Mouse (Mus musculus) thymus, postnatal 0 days (tissue): ENCODE data around the gene Lhfpl5. TPM values are rescaled to one million over a fixed set of nuclear protein-coding genes. Genes with fewer than 3 reads are reported as not detected.

Experiments used
- DNase-seq: peaks from one replicate; pipeline ENCODE4 v3.0.0-alpha.2; 2015; ENCODE audit warnings: low spot score
- polyA plus RNA-seq: library from polyadenylated mRNA; unstranded; fragments of >200 nt; fragmentation: Nextera tagmentation; extraction: Ambion mirVana; gene quantifications from 2 replicates; pipeline ENCODE4 v1.2.1, GENCODE M21; 2015

Lhfpl5 gene
- polyA plus RNA-seq, 1 experiment from 2014 or later = 0.27 TPM

DNA sequence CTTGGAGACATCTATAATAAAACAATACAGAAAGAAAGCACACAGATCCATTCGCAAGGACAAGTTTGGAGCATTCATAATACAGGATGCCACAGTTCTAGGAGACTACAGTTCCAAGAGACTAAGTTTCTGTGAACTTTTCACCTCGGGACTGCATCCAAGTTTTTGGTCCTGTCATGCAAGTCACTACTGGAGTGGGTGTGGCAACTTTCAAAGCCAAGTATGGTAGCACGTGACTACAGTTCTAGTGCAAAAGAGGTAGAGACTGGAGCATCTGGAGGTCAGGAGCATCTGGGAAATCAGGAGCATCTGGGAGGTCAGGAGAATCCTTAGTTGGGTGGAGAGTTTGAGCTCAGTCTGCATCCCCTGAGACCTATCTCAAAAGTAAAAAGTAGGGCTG, 3.6 kb upstream of the Lhfpl5 start:
- no peak for DNase-seq

DNA sequence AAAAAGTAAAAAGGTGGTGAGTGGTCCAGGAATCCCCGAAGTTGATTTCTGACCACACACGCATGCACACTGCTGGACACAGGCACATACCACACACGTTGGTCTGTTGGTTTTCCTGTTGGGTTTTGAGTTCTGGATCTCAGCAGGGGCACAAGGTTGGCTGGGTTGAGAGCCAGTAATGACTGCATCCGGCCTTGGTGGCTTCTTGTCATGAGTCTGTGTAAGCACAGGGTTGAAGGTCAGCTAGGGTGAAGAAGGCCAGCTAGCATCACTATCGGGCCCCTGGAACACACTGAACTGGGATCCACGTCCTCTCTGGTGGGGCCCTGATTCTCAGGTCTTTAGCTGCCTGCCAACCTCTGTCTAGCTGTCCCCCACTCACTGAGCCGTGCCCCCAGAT, 2.9 kb upstream of the Lhfpl5 start:
- DNase-seq = no peak

DNA sequence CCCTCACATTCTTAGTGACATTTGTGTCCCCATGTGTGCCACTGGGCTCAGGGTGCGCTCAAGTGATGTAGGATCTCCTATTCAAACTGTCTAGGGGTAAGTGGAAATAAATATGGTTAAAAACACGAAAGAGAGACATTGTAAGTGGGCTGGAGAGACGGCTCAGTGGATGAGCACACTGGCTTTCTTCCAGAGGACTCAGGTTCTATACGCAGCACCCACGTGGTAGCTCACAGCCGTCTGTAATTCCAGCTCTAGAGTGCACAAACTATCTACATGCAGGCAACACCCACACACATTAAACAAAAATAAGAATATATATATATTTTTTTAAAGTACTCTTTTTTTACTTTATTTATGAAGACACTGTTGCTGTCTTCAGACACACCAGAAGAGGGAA, 2.5 kb upstream of the Lhfpl5 start:
- DNase-seq = no peak

DNA sequence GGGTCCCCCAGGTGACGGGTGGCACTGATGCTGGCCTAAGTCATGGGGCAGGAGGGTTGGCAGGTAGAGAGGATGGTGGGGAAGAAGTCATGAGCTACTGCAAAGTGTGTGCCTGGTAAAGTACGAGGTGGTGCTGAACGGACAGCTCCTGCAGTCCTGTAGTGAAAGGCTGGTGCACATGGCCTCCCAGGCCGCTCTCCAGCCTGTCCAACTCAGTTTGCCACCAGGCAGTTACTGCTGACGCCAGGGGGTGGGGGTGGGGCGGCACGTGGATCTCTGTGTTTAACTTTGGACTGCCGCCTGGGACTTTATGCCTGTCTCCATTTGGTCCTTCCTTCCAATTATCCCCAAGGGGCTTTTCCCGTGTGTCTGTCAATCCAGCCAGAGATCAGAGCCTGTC, 5.0 kb downstream of the Lhfpl5 start:
- peak; percentile 52 for DNase-seq

DNA sequence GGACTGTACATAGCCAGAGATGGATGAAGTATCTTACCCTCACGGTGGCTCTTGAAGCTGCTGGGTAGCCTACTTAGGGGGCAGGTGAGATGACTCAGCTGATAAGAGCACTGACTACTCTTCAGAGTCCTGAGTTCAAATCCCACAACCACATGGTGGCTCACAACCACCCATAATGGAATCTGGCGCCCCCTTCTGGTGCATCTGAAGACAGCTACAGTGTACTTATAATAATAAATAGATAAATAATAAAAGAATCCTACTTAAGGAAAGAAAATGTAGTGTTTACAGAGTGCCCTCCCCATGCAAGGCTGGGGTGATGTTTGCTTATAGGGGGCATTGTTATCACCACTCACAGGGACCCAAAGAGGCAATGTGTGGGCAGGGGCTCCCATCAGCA, 5.6 kb downstream of the Lhfpl5 start:
- no peak for DNase-seq

DNA sequence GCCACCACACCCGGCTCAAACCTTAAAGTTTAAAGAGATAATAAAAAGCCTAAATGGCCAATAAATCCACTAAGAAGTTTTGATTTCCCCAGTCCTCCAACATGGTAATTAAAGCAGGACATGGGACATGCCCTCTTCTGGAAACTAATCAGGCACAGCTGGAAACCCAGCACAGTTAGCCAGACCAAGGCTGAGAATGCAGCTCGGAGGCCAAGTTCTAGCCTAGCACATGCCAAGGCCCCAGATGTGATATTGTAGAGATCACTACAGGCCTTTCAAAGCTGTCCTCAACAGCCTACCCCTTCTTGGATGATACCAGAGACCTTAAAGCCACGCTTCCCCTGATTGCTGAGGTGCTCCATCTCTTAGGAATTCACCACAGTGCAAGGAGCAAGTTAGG, 11.1 kb downstream of the Lhfpl5 start:
- no peak for DNase-seq

DNA sequence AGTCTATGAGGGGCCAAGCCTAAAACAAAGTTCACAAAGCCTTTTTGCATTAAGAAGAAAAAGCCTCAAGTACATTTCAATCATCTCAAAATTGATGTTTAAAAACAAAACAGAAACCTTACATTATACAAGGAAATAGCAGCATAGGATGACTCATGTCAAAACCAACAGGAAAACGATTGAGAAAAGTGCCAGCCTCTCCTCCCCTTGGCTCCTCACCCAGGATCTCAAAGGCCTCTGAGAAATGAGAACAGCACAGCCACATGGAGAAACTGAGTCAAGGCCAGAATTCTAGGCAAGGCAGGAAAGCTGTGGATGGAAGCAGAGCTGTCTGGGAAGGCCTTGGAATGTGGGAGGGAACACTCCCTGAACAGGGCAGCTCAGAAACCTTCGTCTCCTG, 13.2 kb downstream of the Lhfpl5 start:
- no peak for DNase-seq

DNA sequence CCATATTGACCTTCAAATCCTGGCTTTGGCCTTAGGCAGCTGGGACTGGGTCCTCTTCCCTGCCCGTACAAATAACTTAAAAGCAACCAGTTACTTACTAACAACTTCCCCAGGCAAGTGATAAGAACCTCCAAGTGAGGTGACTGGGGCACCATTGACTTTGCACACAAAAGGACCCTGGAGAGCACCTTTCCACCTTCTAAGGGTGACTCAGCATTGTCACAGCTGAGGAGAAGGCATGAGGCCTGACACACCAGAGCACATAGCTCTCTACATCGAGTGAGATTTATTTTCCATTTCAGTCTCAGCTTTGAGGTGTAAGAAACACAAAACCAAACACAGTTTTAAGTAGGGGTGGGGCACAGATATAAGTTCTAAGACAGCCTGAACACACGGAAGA, 15.2 kb downstream of the Lhfpl5 start:
- no peak for DNase-seq

DNA sequence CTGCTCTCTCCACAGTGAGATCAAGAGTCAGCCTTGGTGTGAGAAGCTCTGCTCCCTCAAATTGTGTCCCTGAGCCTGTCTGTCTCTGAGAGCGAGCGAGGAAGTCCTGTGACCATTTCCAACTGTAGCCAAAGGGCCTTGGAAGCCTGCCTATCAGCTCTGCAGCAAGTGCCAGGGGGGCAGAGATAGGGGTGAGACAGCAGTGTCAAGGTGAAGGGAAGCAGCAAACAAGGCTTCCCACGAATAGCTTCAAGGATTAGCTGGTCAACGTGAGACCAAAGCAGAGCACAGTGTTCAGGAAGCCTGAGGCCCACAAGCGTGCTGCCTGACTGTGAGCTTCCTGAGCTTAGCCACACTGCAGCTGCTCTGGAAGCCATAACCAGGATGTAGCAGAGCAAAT, 16.0 kb downstream of the Lhfpl5 start:
- DNase-seq = no peak

DNA sequence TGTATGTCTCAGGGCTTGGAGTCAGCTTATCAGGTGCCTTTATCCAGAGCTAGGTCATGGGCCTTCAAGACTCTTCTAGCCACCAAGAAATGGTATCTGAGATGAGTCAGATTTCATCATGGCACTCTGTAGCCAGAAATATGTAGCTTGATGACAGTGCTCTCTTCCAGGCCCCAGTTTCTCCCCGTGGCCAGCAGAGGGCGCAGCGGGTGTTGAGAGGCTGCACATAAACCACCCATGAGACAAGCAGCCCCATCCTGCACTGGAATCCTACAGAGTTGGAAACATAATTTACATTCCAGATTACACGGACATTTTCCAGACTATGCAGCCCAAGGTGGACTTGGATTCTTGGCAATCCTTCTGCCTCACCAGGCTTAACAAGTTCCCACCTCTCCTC, 17.6 kb downstream of the Lhfpl5 start:
- peak; percentile 78 for DNase-seq

DNA sequence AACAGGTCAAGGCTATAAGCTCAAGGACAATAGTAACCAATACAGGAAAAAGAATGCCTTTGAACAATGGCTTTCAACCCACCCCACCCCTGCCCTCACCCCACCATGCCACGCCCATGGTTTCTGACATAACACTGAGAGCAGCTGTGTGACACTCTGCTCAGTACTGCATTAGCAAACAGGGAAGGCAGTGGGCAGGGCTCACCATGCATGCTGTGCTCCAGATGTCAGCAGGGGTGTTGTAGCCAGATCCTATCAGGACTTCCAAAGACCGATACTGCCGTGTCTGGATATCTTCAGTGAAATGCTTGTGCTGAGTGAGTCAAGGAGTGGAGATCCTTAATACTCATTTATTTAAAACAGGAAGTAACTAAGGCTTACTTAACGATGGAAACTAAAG, 18.5 kb downstream of the Lhfpl5 start:
- DNase-seq = no peak

DNA sequence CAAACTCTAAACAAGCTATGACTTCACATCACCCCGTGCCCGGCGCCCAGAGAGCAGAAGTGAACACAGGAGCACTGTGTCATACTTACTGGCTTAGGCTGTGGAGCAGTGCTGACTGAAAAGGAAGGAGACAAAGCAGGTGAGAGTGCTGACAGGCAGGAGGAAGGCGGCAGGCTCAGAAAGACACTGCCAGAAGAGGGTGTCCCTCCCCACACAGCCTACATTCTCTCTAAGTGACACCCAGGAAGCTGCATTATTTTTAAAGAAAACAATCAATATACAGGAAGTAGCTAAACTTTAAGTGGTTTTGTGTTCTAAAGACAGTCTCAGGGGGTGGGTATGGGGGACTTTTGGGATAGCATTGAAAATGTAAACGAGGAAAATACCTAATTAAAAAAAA, 25.3 kb downstream of the Lhfpl5 start:
- DNase-seq = no peak

DNA sequence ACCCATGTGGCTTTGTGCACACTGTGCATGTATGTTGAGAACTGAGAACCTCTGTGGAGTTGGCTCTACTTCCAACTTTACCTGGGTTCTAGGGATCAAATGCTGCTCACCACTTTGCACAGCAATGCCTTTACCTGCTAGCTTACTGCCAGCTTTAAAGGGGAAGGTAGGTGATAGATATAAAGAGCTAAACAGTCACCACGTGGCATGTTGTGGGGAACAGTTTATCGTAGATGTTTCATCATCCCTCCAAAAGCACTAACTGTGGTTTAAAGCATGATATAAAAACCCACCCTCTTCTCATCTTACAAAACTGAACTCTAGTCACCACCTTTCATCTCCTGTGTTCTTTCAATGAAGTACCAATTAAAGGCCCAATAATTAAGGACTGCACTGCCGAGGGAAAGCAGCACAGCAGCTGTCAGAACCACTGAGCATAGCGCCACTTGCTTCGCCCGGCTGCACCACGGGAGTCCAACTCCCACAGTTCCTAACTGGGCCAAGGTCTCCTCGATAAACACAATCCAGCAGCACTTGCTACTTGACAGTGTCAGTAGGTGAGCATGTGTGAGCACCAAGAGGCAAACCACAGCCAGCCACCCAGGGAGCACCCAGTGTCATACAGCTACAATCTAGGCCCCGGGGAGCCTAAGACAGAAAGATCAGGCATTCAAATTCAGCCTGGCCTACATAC, 26.3 kb downstream of the Lhfpl5 start:
- DNase-seq = no peak

DNA sequence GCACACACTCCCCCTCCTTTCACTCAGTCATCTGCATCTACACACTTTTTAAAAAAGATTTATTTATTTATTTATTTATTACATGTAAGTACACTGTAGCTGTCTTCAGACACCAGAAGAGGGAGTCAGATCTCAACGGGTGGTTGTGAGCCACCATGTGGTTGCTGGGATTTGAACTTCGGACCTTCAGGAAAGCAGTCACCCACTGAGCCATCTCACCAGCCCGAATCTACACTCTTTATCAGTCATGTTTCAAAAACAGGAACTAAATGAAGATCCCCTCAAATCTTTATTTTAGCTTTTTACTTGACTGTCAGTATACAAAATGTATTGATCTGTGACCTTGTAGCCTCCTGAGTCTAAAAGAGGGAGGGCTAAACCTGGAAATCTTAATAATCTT, 34.1 kb downstream of the Lhfpl5 start:
- DNase-seq = no peak

DNA sequence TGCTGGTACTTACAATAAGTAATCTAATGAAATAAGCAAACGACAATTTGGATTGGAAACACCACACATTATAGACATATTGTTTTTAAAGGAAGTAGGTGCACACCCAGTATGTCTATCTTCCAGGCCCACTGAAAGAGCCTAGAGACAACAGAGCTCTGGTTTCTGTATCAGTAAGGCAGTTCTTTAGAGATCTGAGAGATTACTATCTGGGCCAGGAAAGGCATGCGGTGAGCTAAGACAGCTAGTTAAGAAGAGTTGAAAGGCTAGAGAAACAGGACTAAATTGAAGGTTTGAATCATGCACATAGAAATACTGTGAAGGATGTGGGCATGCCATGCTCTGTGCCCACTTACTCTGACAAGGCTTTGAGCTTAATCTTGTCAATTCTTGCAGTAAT, 37.2 kb downstream of the Lhfpl5 start:
- peak; percentile 80 for DNase-seq

DNA sequence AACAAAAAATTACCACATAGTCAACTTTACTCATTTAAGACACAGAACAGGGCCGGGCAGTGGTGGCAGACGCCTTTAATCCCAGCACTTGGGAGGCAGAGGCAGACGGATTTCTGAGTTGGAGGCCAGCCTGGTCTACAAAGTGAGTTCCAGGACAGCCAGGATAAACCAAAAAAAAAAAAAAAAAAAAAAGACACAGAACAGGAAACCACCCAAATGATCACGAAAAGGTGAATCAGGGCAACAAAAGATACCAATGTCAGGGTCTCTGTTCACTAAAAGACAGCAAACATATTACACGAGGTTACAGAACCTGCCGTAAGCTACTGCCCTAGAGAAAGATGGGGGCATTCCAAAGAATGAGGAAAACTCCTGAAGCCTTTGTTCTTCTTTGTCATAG, 37.7 kb downstream of the Lhfpl5 start:
- no peak for DNase-seq

DNA sequence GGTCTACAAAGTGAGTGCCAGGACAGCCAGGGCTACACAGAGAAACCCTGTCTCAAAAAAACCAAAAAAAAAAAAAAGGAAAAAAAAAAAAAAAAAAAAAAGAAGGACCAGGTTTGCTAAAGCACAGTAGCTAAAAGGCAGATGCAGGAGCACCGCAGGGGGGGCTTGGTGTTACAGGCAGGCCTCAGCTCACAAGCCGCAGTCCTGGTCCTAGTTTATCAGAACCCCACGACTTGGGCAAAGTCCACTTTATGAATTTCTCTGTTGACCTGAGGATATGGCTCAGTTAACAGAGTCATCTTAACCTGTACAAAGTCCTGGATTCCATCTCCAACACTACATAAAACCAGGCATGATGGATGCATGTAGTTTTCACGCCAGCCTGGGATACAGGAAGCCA, 39.9 kb downstream of the Lhfpl5 start:
- DNase-seq = no peak

DNA sequence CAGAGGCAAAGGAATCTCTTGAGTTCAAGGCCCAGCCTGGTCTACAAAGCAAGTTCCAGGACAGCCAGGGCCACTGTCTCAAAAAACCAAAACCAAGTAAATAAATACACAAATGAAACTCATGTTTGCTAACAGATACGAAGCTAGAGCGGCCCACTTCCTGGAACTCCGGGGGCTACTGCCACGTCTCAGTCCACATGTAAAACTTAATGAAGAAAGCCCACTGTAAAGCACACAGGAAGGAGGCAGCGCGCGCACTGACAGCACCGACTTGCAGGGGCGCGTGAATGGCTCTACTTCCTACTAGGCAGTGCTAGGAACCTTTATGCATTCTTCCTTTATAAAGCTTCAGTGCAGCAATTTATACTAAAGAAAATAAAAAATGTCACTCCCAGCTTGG, 42.2 kb downstream of the Lhfpl5 start:
- peak; percentile 49 for DNase-seq

DNA sequence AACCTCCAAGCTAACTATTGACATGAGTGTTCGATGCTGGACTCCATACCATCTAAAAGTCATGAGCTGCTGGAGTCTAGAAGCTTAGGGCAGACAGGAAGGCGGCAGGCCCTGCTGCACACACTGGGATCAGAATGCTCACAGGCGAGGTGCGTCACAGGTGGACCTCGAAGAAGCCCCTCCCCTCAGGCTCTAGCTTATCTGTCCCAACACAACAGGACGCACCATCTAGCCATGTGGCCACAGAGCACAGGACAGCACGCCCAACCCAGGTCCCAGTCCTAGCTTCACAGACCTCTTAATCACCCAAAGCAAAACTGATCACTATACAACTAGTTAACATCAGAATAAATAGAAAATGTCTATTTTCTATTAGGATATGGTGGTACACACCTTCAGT, 42.7 kb downstream of the Lhfpl5 start:
- no peak for DNase-seq

DNA sequence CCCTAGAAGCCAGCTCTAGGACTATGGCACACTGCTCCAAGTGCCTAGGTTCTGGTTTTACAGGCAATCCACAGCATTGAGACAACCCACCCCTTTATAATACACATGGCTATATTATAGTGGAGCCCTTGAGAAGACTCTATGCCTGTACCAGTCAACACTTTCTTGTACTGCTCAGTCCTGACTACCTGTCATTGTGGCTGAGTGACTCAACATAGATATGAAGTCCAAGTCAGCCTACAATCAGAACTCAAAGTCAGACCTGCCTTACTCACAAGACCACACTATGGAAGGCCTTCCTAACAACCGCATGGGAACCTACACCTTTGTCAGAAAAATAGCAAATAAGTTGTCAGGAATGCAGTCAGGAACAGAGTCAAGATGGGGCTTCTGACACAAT, 43.3 kb downstream of the Lhfpl5 start:
- DNase-seq = no peak

DNA sequence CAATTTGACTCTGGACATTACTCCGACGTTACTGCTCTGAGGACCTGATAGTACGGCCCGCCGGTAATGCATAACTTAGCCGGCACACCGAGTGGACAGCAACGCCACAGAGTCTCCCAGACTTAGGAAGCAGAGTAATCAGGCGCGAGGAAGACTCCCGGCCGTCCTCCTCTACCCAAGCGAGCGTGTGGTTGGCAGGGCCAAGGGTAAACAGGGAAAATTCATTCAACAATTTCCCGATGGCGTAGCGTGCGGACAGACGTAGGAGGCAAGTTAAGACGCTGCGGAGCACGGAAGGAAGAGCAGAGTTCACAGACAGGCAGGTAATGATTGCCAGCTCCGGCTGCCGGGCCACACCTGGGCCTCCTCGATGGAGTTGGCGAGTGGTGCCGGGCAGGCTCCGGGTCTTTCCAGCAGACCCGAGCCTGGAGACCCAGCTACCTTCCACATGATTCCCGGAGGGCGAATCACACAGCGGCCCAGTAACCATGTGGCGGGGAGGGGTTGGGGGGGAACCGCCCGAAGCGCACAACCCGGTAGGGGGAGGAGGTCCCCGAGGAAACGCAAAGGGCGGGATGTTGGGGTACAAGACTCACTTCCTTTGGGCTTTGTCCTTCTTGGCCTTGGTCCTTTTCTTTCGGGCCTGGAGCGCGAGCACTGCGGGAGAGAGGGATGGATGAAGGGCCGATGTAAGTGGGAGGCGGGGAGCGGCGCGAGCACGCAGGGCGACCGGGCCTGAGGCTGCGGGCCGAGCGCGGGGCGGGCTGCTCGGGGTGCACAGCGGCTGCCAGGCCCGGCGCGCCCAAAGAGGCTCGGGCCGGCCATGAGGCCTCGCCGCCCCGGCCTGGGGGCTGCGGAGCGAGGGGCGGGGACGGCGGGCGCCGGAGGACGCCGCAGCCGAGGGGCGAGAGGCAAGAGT, 46.2 kb downstream of the Lhfpl5 start:
- DNase-seq = peak; percentile 61

DNA sequence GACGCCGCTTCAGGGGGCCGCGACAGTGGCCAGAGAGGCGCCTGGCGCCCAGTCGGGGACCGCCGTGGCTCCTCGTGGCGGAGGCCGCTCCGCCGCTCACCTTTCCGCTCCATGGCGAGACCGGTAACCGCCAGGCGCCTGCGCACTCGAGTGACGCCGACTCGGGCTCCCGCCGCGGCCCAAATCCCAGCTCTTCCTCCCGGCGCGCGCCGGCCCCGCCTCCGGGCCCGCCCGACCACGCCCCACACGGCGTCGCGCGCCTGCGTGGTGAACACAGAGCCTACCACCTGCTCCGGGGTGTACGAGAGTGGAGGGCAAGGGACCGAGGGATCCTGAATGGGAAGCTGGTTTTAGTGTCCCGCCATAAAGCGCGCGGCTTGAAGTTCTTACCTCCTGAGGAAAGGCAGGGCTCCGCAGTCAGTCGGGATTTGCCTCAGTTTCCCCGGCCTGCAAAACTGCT, 46.9 kb downstream of the Lhfpl5 start, which contains the start of gene Srpk1:
TSS of gene Srpk1 (minus strand) at position 410 of the 460 bp plus-strand sequence.
- DNase-seq = peak; percentile 93

DNA sequence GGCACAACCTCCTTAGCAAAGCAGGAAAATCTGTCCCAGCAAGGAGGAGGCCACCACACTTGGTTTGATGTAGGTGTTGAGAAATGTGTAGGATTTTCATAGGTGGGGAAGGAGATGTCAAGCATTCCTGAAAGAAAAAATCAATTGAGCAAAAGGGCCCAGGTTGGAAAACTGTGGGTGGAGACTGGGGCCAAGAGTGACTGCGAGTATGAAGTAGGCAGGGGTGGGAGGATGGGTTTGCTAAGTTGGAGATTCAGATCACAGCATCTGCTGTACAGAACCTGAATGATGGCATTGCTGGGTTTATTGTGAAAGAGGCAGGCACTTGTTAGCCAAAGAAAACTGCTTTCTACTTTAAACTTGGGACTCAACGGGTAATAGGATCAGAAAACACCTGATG, 49.4 kb downstream of the Lhfpl5 start:
- no peak for DNase-seq
